Mouse (Mus musculus) MEL (cell line): ENCODE measurements around the gene Sytl3. TPM values are rescaled to one million over a fixed set of nuclear protein-coding genes. Genes with fewer than 3 reads are reported as not detected.

Source experiments
- DNase-seq: peaks from one replicate; pipeline ENCODE4 v3.0.0; 2011; ENCODE audit warnings: low read depth, low spot score
- H3K27ac ChIP-seq: 2 replicates; pipeline ENCODE4 v1.5.1; 2012; ENCODE audit warnings: low read depth, mild to moderate bottlenecking, control low read depth, low read length, moderate library complexity; ENCODE audit not compliant: control insufficient read depth
- H3K27me3 ChIP-seq, 2 experiments: fragments of 150-350 bp in 1 of 2; sonication (generic) in 1 of 2; 2 replicates each; pipeline ENCODE4 v1.6.1; 2012; ENCODE audit warnings: low read length in 2 of 2, mild to moderate bottlenecking in 2 of 2, improper control_type of control experiment in 1 of 2, moderate library complexity in 1 of 2; ENCODE audit not compliant: insufficient read depth in 2 of 2, control insufficient read depth in 1 of 2
- H3K36me3 ChIP-seq, 2 experiments: 2 replicates each; pipeline ENCODE4 v1.6.1; 2012 to 2014; ENCODE audit warnings: low read length in 2 of 2, improper control_type of control experiment in 1 of 2, inconsistent platforms in 1 of 2, mild to moderate bottlenecking in 1 of 2; ENCODE audit not compliant: insufficient read depth in 2 of 2, control insufficient read depth in 1 of 2
- H3K4me1 ChIP-seq, 2 experiments: fragments of 150-350 bp in 1 of 2; sonication (generic) in 1 of 2; 2 replicates each; pipeline ENCODE4 v1.6.1; 2012; ENCODE audit warnings: low read length in 2 of 2, improper control_type of control experiment in 1 of 2, mild to moderate bottlenecking in 1 of 2; ENCODE audit not compliant: insufficient read depth in 2 of 2, control insufficient read depth in 1 of 2
- H3K4me3 ChIP-seq, 2 experiments: fragments of 150-350 bp in 1 of 2; sonication (generic) in 1 of 2; 2 replicates each; pipeline ENCODE4 v1.5.1; 2012; ENCODE audit warnings: low read depth in 2 of 2, low read length in 2 of 2, mild to moderate bottlenecking in 2 of 2, moderate library complexity in 2 of 2, control low read depth in 1 of 2, improper control_type of control experiment in 1 of 2; ENCODE audit not compliant: control insufficient read depth in 1 of 2, insufficient read depth in 1 of 2
- H3K79me2 ChIP-seq: 2 replicates; pipeline ENCODE4 v1.6.1; 2012; ENCODE audit warnings: mild to moderate bottlenecking, low read length, moderate library complexity; ENCODE audit not compliant: control insufficient read depth, poor library complexity, insufficient read depth
- H3K9ac ChIP-seq: 2 replicates; pipeline ENCODE4 v1.6.1; 2012; ENCODE audit warnings: low read depth, mild to moderate bottlenecking, control low read depth, low read length, moderate library complexity; ENCODE audit not compliant: control insufficient read depth, poor library complexity, severe bottlenecking
- H3K9me3 ChIP-seq: fragments of 150-350 bp; sonication (generic); replicated peaks from 2 replicates; pipeline ENCODE4 v1.6.1; 2012; ENCODE audit warnings: mild to moderate bottlenecking, low read length, improper control_type of control experiment, moderate library complexity; ENCODE audit not compliant: insufficient read depth
- CHD1 ChIP-seq: IDR thresholded peaks from 2 replicates; pipeline ENCODE4 v1.6.1; 2012; ENCODE audit warnings: low read depth, mild to moderate bottlenecking, inconsistent platforms, low read length, improper control_type of control experiment
- ELF1 ChIP-seq: IDR thresholded peaks from 2 replicates; pipeline ENCODE4 v1.6.1; 2014; ENCODE audit warnings: low read depth, mild to moderate bottlenecking, inconsistent platforms, low read length, improper control_type of control experiment, moderate library complexity
- ETS1 ChIP-seq: IDR thresholded peaks from 2 replicates; pipeline ENCODE4 v1.6.1; 2012; ENCODE audit warnings: low read depth, mild to moderate bottlenecking, inconsistent platforms, low read length, improper control_type of control experiment, moderate library complexity
- GABPA ChIP-seq: IDR thresholded peaks from 2 replicates; pipeline ENCODE4 v1.6.1; 2012; ENCODE audit warnings: low read depth, mild to moderate bottlenecking, inconsistent platforms, low read length, improper control_type of control experiment, moderate library complexity
- GATA1 ChIP-seq: IDR thresholded peaks from 2 replicates; pipeline ENCODE4 v1.6.1; 2011; ENCODE audit warnings: low read depth, low read length, improper control_type of control experiment
- HCFC1 ChIP-seq: IDR thresholded peaks from 2 replicates; pipeline ENCODE4 v1.6.1; 2012; ENCODE audit warnings: low read depth, mild to moderate bottlenecking, inconsistent platforms, low read length, improper control_type of control experiment, moderate library complexity
- JUND ChIP-seq: IDR thresholded peaks from 2 replicates; pipeline ENCODE4 v1.6.1; 2011; ENCODE audit warnings: low read depth, mild to moderate bottlenecking, improper control_type of control experiment, low read length
- KAT2A ChIP-seq: conservative IDR thresholded peaks from 2 replicates; pipeline ENCODE4 v1.6.1; 2012; ENCODE audit warnings: low read depth, low read length, improper control_type of control experiment, inconsistent platforms
- MAFK ChIP-seq: IDR thresholded peaks from 2 replicates; pipeline ENCODE4 v1.6.1; 2011; ENCODE audit warnings: low read depth, mild to moderate bottlenecking, low read length, improper control_type of control experiment, borderline replicate concordance
- MAX ChIP-seq: IDR thresholded peaks from 2 replicates; pipeline ENCODE4 v1.6.1; 2011; ENCODE audit warnings: low read length, improper control_type of control experiment
- MYC ChIP-seq: IDR thresholded peaks from 2 replicates; pipeline ENCODE4 v1.6.1; 2011; ENCODE audit warnings: low read depth, mild to moderate bottlenecking, low read length, improper control_type of control experiment, moderate library complexity
- NELFE ChIP-seq: IDR thresholded peaks from 2 replicates; pipeline ENCODE4 v1.6.1; 2011; ENCODE audit warnings: low read depth, low read length, improper control_type of control experiment
- POLR2AphosphoS2 ChIP-seq: IDR thresholded peaks from 2 replicates; pipeline ENCODE4 v1.6.1; 2011; ENCODE audit warnings: low read length, improper control_type of control experiment
- POLR2AphosphoS5 ChIP-seq: IDR thresholded peaks from 2 replicates; pipeline ENCODE4 v1.6.1; 2012; ENCODE audit warnings: low read depth, borderline replicate concordance, mild to moderate bottlenecking, inconsistent platforms, low read length, moderate library complexity, mixed read lengths
- TAL1 ChIP-seq: IDR thresholded peaks from 2 replicates; pipeline ENCODE4 v1.6.1; 2012; ENCODE audit warnings: mild to moderate bottlenecking, inconsistent platforms, low read length, moderate library complexity, mixed read lengths
- TBP ChIP-seq: IDR thresholded peaks from 2 replicates; pipeline ENCODE4 v1.8.0; 2011; ENCODE audit warnings: low read depth, low read length, improper control_type of control experiment
- TCF12 ChIP-seq: IDR thresholded peaks from 2 replicates; pipeline ENCODE4 v1.6.1; 2014; ENCODE audit warnings: low read depth, mild to moderate bottlenecking, inconsistent platforms, low read length, improper control_type of control experiment, moderate library complexity
- UBTF ChIP-seq: IDR thresholded peaks from 2 replicates; pipeline ENCODE4 v1.6.1; 2012; ENCODE audit warnings: low read depth, mild to moderate bottlenecking, inconsistent platforms, low read length, improper control_type of control experiment, moderate library complexity, borderline replicate concordance; ENCODE audit not compliant: insufficient read depth
- USF1 ChIP-seq: IDR thresholded peaks from 2 replicates; pipeline ENCODE4 v1.6.1; 2014; ENCODE audit warnings: low read depth, mild to moderate bottlenecking, inconsistent platforms, low read length, improper control_type of control experiment, moderate library complexity
- ZC3H11A ChIP-seq: IDR thresholded peaks from 2 replicates; pipeline ENCODE4 v1.6.1; 2012; ENCODE audit warnings: low read depth, mild to moderate bottlenecking, inconsistent platforms, low read length, improper control_type of control experiment
- ZKSCAN1 ChIP-seq: IDR thresholded peaks from 2 replicates; pipeline ENCODE4 v1.6.1; 2012; ENCODE audit warnings: low read depth, mild to moderate bottlenecking, inconsistent platforms, low read length, improper control_type of control experiment, moderate library complexity
- ZNF384 ChIP-seq: IDR thresholded peaks from 2 replicates; pipeline ENCODE4 v1.6.1; 2012; ENCODE audit warnings: low read depth, mild to moderate bottlenecking, inconsistent platforms, low read length, improper control_type of control experiment
- polyA plus RNA-seq, 2 experiments: library from polyadenylated mRNA; stranded (reverse) in 1 of 2; unstranded in 1 of 2; fragments of >175 nt in 1 of 2; fragments of >200 nt in 1 of 2; gene quantifications; 2 replicates each; pipeline versions ENCODE4 v1.2.1 to v1.2.4; 2012; ENCODE audit warnings: low replicate concordance in 2 of 2, low read depth in 1 of 2; ENCODE audit not compliant: insufficient read length in 2 of 2, insufficient read depth in 1 of 2, missing spikeins in 1 of 2
- total RNA-seq: library from RNA; depleted of rRNA; stranded (reverse); fragments of 300-350 nt; gene quantifications from 2 replicates; pipeline ENCODE4 v1.2.3, GENCODE M21; 2012

Sytl3 gene
- total and polyA plus RNA-seq, 3 experiments = not detected

DNA sequence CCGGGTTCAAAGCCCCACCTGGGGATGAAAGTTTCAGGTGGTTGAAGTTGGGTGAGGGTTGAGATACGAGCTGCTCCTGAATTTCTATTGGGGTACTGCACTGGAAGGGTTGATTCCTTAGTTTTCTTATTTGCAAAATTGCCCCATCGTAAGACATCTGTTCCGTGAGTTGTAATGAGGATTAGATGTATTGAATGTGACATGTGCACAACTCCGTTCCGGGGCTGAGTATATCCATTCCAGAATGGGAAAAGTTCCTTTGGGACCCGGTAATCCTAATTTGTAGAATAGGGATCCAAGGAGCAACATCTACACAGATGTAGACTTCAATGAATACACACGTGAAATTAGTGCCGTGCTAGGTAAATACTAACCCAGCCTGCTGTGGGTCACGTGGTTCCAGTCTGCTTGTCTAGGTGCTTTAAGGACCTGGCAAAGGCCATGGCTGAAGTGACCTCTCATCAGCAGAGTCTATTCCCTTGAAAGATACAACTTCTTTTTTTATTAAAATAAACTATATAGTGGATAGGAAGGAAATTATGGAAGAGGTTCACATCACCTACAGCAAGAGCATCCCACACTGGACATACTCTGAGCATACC is 125.0 kb downstream of the Sytl3 start:
- Histone ChIP-seq H3K27ac (0 out of 2 replicates have a peak overlapping the region, but pooled peaks have one; percentile 0), H3K4me1 (peaks cover 7% of the 10 kb centered on the region in 2 experiments; a peak in 3 of 4 replicates), H3K9ac (peak overlapping the region; percentile 95), H3K36me3 (peaks cover 0 to 12% of the 10 kb centered on the region in 2 experiments; a peak in 2 of 4 replicates), H3K27me3 (no peaks in the 10 kb centered on the region), H3K79me2 (peaks cover 31% of the 10 kb centered on the region), H3K4me3 (peak overlapping the region; percentile 90 to 99), H3K9me3 (no peaks in the 10 kb centered on the region)
- no peak for DNase-seq
- no peak for TF ChIP-seq GABPA
- TF ChIP-seq USF1 = no peak
- TF ChIP-seq MYC = no peak
- TF ChIP-seq UBTF = no peak
- TF ChIP-seq ZC3H11A = no peak
- TF ChIP-seq POLR2AphosphoS2 = no peak
- TF ChIP-seq NELFE = no peak
- no peak for TF ChIP-seq HCFC1
- TF ChIP-seq MAX = no peak
- no peak for TF ChIP-seq ZNF384
- no peak for TF ChIP-seq TBP
- no peak for TF ChIP-seq GATA1
- no peak for TF ChIP-seq ELF1

DNA sequence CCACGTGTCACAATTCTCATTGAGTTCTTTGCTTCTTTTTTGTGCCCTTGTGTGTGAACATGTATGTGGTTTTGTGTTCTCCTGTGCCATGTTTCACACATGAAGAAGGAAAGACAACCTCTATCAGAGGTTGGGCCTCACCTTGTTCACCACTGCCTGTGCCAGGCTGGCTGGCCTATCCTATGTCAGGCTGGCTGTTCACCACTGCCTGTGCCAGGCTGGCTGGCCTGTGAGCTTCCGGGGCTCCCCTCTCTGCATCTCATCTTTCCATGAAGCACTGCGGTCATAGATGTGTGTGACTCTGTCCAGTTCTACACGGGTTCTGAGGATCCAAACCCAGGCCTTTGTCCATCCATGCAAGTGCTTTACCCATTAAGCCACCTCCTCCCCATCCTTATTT is 128.3 kb downstream of the Sytl3 start:
- Histone ChIP-seq H3K9me3 (no peaks in the 10 kb centered on the region), H3K36me3 (peaks cover 0 to 5% of the 10 kb centered on the region in 2 experiments; a peak in 1 of 4 replicates), H3K4me1 (peaks cover 0 to 5% of the 10 kb centered on the region in 2 experiments; a peak in 2 of 4 replicates), H3K79me2 (peaks cover 5% of the 10 kb centered on the region)
- DNase-seq = no peak
- no peak for TF ChIP-seq ETS1
- TF ChIP-seq JUND = no peak
- TF ChIP-seq HCFC1 = no peak
- TF ChIP-seq POLR2AphosphoS5 = no peak
- no peak for TF ChIP-seq TCF12
- no peak for TF ChIP-seq MYC
- no peak for TF ChIP-seq UBTF
- no peak for TF ChIP-seq MAFK
- no peak for TF ChIP-seq POLR2AphosphoS2
- TF ChIP-seq GATA1 = no peak
- no peak for TF ChIP-seq TAL1
- TF ChIP-seq ZC3H11A = no peak
- TF ChIP-seq NELFE = no peak
- no peak for TF ChIP-seq ZKSCAN1
- TF ChIP-seq CHD1 = no peak
- no peak for TF ChIP-seq KAT2A
- TF ChIP-seq, all 39 proteins: peak for 0
- Histone ChIP-seq H3K4me3 (no peak overlapping the region), H3K27me3 (no peaks in the 10 kb centered on the region), H3K27ac (no peak overlapping the region), H3K9ac (no peak overlapping the region)
